Mouse (Mus musculus): ENCODE data around the gene Rab11b.

Gene Rab11b

DNA sequence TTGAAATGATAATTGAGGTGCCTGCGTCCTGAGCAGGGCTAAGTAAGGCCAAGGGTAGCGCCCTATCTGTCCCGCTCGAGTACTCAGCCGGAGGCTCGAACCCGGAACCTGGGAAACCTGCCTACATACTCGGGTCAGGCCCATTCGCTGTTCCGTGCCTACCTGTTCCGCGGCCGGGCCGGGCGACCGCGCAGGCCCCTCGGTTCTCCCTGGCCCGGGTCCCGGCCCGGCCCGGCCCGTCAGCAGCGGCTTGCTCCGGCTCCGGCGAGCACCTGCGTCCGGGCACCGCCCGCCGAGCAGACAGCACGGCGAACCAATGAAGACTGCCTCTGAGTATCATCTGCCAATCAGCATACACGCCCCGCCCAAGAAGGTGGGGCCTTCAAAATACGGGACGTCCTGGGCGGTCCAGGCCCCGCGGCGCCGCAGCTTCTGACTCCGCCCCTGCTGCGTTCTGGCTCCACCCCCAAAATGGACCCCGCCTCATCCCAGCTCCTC lies 41.9 kb downstream of the Rab11b start, which contains the start of gene March2:
TSS of gene March2 (minus strand) at position 287 of the 498 bp plus-strand sequence.
- in situ Hi-C loops (cut with MboI, MseI), result no loop called here

DNA sequence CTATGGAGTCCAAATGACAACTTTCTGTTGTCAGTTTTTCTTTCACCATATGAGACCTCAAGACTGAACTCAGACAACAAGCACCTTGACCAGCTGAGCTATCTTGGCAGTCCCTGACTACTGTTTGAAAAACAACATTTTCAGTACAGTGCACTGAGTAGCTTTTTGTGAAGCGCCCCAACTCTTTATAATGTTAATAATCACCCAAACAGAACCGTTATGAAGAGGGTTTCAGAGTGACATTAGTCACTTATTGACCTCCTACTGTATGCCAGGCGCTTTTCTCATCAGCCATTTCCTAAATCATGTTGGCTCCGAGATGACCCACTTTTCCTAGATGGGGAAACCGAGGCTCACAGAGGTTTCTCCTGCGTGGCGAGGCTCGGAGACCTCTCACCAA lies 42.3 kb downstream of the Rab11b start:
- in situ Hi-C loops (cut with MboI, MseI), result no loop called here

DNA sequence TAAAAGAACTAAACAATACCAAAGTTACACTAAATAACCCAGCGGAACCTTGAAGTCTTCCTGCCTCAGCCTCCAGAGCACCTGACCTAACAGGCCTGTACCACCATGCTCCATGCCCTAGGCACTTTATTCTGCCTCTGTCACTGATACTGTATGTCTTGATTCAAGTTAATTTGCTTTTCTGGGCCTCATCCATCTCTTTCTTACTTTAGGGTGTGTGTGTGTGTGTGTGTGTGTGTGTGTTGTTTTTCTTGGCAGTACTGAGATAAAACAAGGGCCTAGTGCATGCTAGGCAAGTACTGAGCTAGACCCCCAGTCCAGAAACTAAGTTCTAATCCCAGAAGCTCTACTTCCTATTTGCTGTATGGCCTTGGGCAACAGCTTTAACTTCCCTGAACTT lies 43.1 kb downstream of the Rab11b start:
- in situ Hi-C loops (cut with MboI, MseI), result no loop called here

DNA sequence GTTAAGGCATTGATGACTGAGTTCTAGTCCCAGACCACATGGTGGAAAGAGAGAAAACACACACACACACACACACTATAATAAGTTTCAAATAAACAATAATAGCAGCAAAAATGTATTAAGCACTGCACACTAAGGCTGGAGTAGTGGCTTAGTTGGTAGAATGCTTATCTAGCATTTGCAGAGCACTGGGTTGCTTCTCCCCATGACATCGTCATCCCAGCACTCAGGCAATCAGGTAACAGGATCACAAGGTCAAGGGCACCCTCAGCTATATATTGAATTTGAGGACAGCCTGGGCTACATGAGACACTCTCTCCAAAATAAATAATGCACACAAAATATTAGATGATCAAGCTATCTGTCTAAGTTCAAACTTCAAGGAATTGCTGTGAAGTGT lies 45.6 kb downstream of the Rab11b start:
- in situ Hi-C loops (cut with MboI, MseI), result no loop called here

- in situ Hi-C loops (cut with MboI, MseI), result no loop called here
Observed at GRCm38 (mm10) chr17:33713271-33713670, 47.1 kb downstream of the Rab11b start.

- in situ Hi-C loops (cut with MboI, MseI), result no loop called here
Observed at GRCm38 (mm10) chr17:33709834-33710233, 50.5 kb downstream of the Rab11b start.

DNA sequence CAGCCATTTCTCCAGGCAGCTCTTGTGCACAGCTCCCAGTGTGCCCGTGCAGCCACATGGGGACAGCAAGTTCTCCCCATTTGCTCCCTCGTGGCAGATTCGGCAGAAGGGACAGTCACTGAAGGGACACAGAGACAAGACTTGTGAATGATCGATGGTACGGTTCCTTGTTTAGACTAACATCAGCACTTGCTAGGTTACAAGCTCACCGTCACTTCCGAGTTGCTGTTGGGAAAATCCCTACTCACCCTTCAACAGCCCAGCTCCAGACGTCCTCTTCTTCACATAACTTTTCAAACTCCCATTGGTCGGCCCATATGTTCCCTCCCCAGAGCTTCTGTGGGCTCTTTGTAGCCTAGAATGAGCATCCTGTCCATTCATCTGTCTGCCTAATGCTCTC lies 57.2 kb downstream of the Rab11b start:
- in situ Hi-C loops (cut with MboI, MseI), result no loop called here

GRCm38 (mm10) chr17:33702178-33702577 lies 58.2 kb downstream of the Rab11b start:
- in situ Hi-C loops (cut with MboI, MseI), result no loop called here

DNA sequence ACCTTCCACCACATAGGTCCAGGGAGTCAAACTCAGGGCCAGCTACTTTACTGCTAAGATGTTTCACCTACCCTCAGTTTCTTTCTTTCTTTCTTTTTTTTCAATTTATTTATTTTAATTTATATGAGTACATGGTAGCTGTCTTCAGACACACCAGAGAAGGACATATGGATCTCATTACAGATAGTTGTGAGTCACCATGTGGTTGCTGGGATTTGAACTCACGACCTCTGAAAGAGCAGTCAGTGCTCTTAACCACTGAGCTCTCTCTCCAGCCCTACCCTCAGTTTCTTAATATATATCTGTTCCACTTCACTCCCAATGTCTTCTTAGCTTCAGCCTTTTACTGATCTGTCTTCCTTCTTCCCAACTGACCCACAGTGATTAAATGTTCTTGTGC lies 64.9 kb downstream of the Rab11b start:
- in situ Hi-C loops (cut with MboI, MseI), result loop anchor here (5.0 kb wide), 1 partner anchor 57 kb away; no protein-coding TSS in a partner anchor

Data from T-helper 2 cell (primary cell).